Mouse (Mus musculus) lung, postnatal 36 days (tissue): ENCODE results near the gene St8sia1.

Source experiments
- DNase-seq: peaks from one replicate; pipeline ENCODE4 v3.0.0; 2022; ENCODE audit warnings: mixed read lengths

The St8sia1 gene

DNA sequence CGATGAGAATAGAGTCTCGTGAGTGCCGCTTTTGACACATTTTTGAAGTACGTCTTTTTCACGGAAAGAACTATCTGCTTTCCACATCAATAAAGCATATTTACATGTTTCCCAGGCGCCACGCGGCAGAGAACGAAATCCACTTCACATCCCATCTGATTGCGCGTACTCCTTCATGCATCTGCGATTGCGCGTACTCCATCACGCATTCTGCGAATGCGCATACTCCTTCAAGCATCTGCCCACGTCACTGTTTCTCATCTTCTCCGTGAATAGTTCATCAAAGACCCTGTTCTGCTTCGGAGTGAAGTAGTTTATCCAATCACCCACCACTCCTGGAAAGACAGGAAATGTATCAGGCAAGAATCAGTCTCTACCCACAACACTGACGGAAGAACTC, 178.1 kb downstream of the St8sia1 start:
- DNase-seq: no peak

DNA sequence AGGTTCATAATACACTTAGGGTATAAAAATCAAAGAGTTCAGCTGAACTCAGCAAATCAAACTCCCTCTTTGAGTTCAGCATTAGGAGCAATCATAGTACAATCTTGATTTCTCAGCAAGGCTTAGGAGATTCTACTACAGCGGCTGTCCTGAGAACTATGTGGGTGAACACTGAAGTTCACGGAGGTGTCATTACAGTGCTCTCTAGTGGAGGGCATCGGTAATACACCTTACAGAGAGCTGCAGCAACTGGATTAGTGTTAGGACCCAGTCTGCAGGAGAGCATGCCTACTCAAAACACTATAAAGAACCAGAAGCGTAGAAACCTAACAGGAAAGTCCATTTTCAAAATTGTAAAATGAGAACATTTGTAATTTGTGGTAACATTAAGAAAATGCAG, 178.9 kb downstream of the St8sia1 start:
- peak; percentile 81 for DNase-seq

DNA sequence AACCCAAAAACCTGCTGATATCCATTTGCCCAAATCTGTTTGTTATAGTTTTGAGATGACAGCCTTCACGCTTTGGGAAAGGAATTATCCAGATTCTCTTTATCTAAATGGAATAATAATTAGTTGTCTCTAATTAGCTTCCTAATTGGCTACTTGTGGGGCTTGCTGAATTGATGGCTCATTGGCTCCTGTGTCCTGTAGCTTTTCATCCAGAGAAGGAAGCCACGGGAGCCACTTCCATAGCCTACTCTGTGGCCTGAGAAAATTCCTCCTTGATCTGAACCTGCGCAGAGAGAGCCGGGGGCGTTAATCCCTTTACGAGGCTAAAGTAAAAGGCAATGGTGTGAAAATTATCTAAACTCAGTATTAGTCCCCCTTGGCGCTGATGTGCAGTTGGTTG, 183.0 kb downstream of the St8sia1 start:
- DNase-seq: no peak

DNA sequence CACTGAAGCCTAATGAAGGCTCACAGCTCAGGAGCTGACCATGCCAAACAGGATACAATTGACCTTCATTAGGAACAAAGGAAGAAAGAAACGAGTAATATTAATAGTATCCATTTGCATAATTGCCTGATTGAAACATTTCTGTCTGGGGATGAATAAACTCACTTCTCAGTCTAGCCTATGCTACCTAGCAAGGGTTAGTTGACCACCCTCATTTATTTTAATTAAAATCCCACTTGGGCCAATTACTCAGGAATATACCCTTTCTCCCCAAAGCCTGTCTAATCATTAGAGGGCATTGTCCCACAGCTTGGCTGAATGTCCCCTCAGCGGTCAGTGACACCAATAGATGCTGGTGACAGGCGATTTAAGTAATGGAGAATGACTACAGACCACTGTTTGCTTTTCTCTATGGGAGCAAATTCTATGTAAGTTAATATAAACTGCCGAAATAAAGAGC, 183.6 kb downstream of the St8sia1 start:
- DNase-seq: no peak

DNA sequence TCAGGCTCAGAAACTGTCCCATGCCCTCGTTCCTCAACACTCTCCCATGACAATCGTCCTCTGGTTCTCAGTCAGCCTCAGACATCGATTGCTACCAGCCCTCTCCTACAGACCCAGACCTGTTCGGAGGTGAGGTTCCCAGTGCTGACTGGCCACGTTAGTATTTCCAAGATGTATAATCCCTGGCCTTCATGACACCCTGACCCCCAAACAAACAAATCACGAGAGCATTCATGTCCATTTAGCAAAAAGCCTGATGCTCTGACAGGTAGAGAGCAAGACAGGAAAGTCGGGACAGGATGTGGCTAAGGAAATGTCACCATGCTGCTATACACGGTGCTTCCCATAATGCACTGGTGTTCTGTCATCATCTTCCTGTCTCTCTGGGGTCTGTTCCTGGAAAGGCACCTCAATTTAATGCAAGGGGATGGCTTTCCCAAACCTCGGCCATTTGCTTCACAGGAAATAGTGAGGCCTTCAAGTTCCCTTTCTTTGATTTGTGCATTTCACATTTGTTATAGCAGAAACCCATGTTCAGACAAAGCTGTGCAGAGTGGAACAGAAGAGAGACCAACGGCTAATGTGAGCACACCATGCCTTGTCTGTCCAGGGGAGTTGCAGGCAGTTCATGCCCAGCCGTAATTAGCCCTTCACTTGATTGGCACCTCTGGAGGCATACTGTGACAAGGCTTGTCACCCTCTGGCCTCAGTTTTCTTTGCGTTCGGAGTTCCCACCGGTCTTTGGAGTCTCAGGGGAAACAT, 184.3 kb downstream of the St8sia1 start:
- DNase-seq: no peak

DNA sequence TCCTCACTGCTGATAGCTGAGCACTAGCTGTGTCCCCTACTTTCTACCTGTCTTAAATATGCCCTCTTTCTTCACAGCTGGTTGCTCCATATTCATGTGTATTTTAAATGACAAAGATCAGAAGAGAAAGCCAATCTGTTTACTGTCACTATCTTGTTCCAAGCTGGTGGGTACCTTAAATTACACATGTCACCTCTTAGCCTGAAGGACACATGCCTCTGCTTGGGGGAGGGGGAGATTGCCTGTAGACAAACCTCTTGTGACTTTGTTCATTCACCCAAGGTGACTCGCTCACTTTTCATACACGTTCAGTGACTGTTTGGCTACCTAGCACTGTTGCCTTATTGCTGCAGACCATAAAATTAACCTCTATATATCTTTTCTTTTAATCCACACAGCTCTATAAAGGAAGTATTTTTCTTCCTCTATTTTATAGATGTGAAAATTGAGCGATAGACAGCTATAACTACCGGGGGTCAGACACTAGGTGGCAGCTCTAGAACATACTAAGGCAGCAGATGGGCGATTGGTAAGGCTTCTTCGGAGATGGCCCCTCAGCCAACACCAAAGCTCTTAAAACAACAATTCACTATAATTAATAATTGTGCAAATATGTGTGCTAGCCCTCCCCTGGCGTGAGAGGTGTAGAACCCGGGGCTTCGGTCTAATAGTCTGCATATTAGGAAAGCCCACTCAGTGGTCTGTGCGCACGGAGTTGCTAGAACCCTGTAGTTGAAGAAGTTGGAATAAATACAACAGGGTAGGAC, 185.0 kb downstream of the St8sia1 start:
- DNase-seq: peak; percentile 68

DNA sequence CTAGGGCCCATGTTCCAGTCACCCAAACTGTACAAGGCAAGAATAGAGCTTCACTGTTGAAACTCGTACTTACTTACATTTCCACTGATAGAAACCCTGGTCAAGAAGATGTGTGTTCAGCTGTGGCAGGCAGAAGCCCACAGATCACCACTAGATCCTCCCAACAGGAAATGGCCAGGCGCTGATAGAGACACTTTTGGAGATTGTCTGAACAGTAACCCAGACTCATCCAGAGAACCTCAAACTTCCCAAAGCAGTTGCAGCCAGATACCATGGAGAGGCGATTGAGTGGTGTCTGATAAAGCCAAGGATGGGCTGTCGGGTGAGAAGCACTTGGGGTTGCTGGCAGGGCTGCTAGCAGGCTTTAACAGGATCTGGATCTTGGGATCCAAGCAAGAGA, 187.3 kb downstream of the St8sia1 start:
- DNase-seq: no peak

DNA sequence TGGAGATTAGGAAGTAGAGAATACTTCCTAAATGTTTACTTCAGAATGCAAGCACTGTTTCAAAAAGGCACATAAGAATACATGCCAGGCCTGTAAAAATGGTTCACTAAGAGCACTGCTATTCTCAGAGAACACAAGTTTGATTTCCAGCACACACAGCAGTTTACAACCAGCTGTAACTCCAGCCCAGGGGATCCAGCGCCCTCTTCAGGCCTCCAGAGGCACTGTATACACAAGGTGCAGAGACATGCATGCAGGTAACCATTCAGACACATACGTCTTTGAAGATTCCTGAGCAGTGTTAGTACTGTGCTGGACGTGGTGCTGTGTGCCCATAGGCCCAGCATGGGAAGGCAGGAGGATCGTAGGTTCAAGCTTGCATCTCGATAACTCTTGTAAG, 190.7 kb downstream of the St8sia1 start:
- DNase-seq: no peak

DNA sequence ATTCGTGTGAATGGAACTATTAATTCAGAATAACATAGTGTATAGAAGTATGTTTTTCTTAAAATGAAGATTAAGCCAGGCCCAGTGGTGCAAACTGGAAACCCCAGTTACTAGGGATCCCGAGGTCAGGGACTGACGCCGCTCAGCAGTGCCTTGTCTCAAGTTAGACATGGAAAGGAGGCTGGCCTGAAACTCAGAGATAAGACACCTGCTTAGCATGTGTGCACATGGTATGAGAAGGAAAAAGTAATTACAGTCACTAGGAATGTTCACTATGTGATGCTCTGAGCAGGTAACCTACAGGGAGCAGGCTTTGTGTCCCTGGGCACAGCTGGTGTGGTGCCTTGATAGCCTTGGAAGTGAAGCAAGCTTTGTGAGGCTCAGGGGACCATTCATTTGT, 192.6 kb downstream of the St8sia1 start:
- no peak for DNase-seq
